Mouse (Mus musculus) urinary bladder, adult 2 months (tissue): ENCODE results near the gene Cd59b. TPM values are rescaled to one million over a fixed set of nuclear protein-coding genes. Genes with fewer than 3 reads are reported as not detected.

Experiments used
- DNase-seq: peaks from one replicate; pipeline ENCODE4 v3.0.0; 2022; ENCODE audit warnings: low spot score
- polyA plus RNA-seq: library from polyadenylated mRNA; depleted of rRNA; stranded (reverse); fragments of >200 nt; gene quantifications from 2 replicates; pipeline ENCODE4 v1.2.3, GENCODE M21; 2012; rRNA removed

The Cd59b gene
- polyA plus RNA-seq, 1 experiment: 17.4 TPM

DNA sequence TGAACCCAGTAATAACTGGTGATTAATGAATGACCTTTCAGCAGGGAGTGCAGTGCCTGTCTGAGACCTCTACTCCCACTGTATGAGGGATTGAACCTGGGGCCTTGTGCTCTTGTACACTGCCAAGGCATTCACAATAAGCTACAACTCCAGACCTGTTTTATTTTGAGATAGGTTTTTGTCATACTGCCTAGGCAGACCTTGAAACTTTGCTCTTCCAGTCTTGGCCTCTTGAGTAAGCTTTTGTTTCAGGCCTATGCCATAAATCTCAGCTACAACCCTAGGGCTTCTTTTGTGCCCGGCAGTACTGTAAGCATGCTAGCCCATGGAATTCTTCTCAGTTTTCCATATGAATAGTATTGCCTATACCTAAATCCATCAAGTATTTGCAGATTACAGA, 49.4 kb downstream of the Cd59b start:
- DNase-seq: no peak

DNA sequence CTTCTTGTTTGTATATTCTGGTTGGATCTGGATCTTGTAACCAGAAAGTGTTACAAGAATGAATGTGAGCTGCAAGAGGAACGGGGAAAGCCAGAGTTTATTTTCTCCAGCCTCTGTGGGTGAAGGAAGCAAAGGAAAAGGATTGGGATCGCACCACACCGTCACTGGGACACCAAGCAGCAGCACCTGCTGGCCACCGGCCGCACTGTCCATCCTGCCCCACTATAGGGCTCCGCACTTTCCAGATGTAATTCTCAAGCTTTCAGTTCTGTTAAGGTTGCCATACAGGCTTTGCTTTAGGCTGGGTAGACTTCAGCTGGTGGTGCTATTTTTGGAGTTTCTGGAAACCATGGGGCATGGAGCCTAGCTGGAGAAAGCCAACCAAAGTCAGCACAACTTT, 50.7 kb downstream of the Cd59b start:
- DNase-seq: no peak

DNA sequence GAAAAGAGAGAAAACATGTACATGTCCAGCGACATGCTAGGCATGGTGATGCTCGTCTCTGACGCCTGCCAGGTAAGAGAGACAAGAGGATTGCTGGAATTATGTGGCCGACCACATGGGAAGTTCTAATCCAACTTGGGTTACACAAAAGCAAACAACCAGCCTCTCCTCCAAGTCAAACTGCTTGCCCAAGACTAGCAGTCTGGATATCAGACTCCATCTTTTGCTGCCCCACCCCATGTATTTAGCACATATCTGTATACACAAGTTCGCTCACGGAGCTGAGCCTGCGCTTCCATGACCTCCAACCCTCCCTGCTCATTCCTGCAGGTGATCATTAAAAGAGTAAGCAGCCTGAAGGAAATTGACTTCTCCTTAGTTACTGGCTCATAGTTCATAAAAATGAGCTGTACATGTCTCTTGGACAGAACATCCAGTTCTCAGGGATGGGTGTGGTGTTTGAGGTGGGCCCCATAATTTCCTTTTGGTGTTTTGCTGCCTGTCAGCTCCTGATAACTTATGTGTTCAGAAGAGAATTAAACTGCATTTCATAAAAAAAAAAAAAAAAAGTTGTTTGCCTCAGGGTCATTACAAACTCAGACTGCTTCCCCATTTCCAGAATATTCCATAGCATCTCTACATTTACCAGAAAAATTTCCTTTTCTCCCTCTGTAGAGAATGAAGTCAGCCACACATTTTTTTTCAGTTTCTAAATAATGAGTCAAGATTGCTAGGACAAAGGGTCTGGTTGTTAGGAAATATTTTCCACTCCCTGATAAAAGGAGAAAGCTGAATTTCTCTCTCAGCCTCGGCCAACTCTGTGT, 52.2 kb downstream of the Cd59b start:
- DNase-seq: no peak

DNA sequence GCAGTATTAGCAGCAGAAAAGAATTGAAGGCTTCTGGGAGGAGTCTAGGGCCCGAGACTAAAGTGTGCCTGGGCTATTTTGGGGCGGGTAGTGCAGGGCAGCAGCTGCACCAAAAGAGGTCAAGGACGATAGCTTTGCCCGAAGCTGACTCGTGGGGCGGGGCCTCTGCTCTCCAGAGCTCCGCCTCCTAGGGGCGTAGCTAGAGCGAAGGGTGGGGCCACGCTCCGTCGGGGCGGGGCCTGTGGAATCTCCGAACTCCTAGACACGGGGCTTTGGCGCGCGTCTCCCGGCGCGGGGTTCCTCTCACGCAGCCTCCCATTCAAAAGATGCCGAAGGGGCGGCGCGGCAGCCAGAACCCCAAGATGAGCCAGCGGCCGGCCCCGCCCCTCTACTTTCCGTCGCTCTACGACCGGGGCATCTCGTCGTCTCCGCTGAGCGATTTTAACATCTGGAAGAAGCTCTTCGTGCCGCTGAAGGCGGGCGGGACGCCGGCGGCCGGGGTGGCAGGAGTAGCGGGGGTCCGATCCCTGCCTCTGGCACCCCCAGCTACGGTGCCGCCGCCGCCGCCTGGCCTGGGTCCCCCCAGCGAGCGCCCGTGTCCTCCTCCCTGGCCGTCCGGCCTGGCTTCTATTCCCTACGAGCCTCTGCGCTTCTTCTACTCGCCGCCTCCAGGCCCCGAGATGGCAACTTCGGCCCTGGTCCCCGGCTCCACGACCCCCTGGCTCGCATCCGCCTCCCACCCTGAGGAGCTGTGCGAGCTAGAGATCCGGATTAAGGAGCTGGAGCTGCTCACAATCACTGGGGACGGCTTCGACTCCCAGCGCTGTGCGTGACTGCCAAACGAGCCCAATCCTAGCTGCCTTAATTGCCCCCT, 53.1 kb downstream of the Cd59b start, which contains the start of gene A930018P22Rik:
Gene A930018P22Rik, plus strand, starts transcription at position 265 of the 874 bp plus-strand sequence.
- DNase-seq: peak; percentile 67

DNA sequence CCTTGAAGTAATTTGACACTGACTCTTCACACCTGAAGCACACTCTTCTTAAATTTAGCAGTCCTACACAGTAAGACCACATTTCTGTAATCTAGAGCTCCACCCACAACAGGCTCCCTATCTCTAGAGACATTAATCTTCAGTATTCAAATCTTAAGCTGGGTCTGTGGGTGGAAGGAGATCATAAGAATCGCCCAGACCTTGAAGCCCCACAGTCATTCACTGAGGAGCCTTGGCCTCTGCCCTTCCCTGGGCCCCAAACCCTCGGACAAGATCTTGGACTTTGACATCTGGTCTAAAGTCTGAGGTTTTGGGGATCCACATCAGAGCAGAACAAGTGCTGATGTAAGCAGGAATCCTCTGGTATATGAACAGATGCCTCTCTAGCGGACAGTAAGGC, 53.9 kb downstream of the Cd59b start:
- DNase-seq: no peak

DNA sequence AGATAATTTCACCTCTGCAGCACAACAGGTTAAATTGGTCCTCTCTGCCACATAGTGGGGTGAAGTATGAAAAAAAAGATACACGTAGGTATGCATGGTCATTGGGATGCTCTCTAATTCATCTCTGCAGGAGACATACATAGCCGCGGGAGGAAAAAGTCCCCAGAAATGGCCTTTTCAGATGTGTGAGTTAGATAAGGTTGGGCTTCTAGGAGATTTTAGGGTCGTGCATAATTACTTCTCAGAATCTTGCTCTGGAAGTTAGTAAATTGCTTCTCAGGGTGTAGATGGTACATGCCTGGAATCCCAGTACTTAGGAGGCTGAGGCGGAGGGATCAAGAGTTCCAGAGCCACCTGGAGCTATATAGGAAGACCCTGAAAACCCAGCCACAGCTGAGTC, 54.4 kb downstream of the Cd59b start:
- no peak for DNase-seq

DNA sequence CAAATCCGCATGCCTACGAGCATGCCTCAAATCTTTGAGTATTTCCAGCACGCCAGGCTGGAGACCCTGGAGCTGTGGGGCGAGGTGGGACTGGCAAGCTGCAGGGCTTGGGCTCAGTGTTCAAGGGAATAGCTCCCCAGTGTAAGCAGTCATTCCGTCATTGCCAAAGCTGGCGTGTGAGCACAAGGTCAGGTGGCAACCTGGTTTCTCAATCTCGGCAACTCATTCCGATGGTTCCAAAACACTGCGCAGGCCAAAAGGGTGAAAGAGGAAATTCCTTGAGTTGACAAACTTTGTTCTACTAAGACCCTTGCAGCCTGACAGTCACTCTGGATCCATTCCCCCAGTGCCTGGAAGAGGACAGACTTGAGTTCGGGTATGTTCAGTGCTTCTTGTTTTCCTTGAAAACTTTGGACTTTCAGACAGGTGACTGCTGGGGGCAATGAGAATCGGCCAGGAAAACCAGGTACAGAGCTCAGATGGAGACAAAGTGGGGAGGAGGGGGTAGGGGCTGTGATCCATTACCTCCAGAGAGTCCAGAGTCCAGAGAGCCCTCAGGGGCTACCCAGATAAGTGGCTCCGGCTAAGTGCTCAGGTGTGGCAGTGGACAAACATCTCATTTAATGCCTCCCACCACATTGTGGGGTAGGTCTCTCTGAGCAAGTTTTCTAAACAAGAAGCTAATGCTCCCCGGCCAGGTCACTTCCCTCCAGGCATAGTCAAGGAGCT, 59.3 kb downstream of the Cd59b start:
- DNase-seq: no peak

DNA sequence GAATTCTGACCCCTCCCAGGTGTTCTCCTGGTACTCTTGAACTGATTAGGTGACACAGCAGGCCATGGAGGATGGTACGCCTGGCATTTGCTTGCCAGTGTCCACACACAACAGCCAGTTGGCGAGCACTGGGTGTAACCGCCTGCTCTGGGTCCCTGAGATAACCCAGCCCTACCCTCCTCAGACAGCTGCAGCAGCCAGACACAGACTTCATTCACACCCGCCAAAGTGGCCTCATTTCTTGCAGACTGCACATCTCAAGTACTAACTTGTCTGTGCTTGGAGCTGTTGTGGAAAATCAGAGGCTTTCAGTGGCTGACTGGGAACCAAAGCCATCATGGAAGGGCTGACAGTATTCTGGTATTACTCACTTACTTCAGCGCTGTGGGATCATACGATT, 60.5 kb downstream of the Cd59b start:
- no peak for DNase-seq

DNA sequence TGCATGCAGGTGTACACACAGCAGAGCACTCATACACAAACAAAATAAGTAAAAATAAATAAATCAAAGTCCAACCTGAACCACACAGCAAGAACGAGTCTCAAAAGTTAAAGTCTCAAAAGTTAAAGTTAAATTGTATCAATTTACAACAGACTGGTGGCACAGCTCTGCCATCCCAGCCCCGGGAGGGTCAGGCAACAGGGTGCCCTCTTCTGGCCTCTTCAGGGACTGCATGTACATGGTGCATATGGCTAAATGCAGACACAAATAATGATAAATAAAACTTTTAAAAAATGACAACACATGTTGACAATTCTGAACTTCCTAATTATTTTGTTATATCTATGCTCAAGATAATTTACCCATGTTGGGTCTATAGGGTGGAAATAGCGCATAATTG, 61.3 kb downstream of the Cd59b start:
- DNase-seq: no peak

DNA sequence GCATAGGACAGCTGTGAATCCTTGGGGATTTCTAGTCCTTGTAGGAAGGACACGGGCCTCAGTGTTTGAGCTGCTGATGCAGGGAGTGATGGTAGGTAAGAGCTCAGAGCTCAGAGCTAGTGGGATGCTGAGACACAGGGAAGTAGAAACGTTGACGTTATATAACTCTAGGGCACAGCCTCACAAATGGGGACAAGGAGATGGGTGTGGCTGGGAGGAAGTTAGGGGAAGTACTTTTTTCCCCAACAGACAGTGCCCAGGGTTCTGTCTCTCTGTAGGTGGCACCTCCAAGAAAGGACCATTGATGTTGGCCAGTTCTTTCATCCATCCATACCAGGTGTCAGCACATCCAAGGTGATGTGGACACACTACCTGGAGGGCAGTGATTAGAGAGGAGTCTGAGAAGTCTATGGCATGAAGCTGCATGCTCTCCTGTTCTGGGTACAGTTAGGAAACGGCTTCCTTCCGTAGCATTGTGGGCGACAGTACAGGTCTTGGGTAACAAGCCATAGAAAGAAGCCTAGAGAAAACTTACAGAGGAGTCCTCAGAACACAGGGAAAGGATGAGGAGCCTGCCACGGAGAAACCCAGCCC, 62.7 kb downstream of the Cd59b start:
- no peak for DNase-seq

DNA sequence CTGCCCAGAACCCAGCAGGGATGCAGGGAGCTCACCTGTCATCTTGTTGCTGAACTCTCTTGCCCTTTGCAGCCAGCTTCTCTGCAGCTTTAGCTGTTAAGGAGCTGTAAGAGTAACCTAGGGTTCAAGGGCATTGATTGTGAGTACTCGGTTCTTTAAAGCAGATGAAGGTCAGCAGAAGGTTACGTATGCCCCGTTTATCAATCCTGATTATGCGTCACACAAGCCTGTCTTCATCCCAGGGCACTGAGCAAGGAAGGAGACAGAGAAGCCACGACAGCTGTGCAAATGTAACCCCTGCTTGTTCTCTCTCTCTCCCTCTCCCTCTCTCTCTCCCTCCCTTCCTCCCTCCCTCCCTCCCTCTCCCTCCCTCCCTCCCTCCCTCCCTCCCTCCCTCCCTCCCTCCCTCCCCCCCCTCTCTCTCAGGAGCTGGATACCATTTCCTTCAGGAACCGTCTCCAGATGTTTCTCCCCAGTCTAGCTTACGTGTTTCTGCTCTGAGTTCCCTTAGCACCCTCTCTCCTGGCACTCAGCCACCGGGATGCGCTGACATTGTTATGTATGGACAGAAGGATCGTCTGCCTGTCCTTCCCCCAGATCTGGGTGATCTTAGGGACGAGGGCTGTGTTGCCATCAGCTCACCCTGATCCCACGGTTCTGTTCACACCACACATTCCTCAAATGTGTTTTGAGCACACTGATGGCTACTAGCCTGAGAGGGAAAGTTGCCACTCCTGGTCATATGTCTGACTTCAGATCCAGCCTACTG, 63.6 kb downstream of the Cd59b start:
- no peak for DNase-seq

DNA sequence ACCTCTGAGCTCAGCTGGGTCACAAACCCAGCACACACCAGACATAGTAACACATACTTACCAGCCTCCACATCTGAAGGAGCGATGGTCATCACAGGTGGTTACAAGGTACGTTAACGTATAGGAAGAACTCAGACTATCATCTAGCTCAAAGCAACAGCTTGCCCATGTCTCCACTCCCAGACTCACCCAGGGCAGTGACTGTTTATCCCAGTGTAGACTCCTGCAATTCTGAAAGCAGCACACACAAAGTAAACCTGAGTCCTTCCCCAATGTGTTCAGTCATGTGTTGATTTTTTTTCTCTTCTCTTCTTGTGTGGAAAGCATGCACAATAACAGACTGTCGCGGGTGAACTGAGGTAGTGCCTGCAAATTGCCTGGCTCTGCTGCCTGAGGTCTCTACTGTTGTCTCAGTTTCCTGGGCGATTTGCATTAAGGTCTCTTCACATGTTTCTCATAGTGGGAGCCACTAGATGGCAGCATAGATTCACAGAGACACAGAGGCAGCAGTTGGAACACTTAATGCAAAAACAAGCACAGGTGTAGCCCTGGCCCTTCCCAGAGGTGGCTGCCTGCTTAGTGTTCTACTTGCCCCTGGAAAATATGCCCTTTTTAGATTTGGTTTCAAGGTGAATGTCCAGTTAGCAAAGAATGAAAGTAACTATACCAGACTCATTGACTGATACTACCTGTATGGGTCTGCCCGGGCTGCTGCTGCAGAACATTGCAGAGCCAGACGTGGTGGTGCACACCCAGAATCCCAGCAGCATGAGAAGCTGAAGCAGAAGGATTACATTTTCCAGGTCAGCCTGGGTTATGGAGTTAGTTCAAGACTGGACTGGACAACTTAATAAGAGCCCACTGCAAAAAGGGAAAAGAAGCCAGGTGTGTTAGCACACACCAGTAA, 64.8 kb downstream of the Cd59b start:
- no peak for DNase-seq

DNA sequence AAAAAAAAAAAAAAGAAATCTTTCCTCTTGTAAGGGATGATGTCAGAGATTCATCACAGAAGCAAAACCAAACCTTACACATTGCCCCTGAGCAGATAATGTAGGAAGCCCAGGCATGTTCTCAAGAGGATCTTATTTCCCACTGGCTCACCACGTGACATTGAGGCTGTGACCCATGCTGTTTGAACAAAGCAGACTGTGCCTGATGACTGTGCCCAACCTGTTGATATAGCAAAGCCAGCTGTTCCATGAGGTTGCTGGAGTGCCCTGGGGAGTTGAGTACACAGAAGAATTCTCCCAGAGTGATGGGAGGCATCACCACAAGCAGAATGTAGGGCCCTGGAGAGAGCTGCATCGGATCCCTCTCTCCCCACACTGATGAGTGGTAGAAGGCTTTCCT, 66.3 kb downstream of the Cd59b start:
- DNase-seq: no peak

Other genes starting within 250 kb of the Cd59b start
- 36.3 and 37.0 TPM in 2 replicates for gene Lmo2, start 111.9 kb upstream of the Cd59b start, polyA plus RNA-seq
- 51.2 and 54.3 TPM in 2 replicates for gene Fbxo3, start 42.1 kb upstream of the Cd59b start, polyA plus RNA-seq
- gene 4931422A03Rik, start 41.5 kb upstream of the Cd59b start, polyA plus RNA-seq: 0.41 TPM in 1 of 2 replicates, not detected in the other
- 0.12 and 0.25 TPM in 2 replicates for gene Gm10912, start 4.0 kb upstream of the Cd59b start, polyA plus RNA-seq
- gene Gm10799, start 1.3 kb upstream of the Cd59b start, polyA plus RNA-seq: not detected in 2 replicates
- gene Cd59a, start 26.0 kb downstream of the Cd59b start, polyA plus RNA-seq: 122 and 131 TPM in 2 replicates
- gene A930018P22Rik, start 52.9 kb downstream of the Cd59b start, polyA plus RNA-seq: 0.09 and 0.12 TPM in 2 replicates